Mouse (Mus musculus) left cerebral cortex, postnatal 25 days (tissue): ENCODE measurements around the gene Bag6. TPM values are rescaled to one million over a fixed set of nuclear protein-coding genes. Genes with fewer than 3 reads are reported as not detected.
"Not testable (repeated sequence)": the region's sequence is repeated elsewhere in the genome, so short reads cannot be mapped to it uniquely, and the experiment has no call there.

Experiments used
- DNase-seq, 2 experiments: peaks; one replicate each; pipeline ENCODE4 v3.0.0; 2022; ENCODE audit warnings: low spot score in 2 of 2, mixed read lengths in 1 of 2
- intact Hi-C: fragments of 180-260 bp; cut with DNase I; formaldehyde crosslinking; loops from one replicate; pipeline ENCODE4 v1.15.1; 2025
- total RNA-seq, 2 experiments: library from RNA; stranded (reverse); gene quantifications; 2 replicates each; pipeline ENCODE4 v1.2.3; 2021

Bag6 gene
- total RNA-seq, 2 experiments from 2014 or later = 286 to 292 TPM

GRCm38 (mm10) chr17:35106522-35106921 is 28.5 kb upstream of the Bag6 start:
- intact Hi-C loops = loop anchor here (1.0 kb wide), 1 partner anchor 85 kb away; no protein-coding TSS in a partner anchor
- DNase-seq = no peak

- DNase-seq = no peak
- intact Hi-C loops = no loop called here
Measured at GRCm38 (mm10) chr17:35108097-35108496, 26.9 kb upstream of the Bag6 start, which contains the start of gene Ly6g5c. TSS of gene Ly6g5c (plus strand) at chr17:35108279.

- intact Hi-C loops = no loop called here
- DNase-seq = no peak
Measured at GRCm38 (mm10) chr17:35111774-35112173, 23.2 kb upstream of the Bag6 start.

- intact Hi-C loops = no loop called here
- no peak for DNase-seq
Measured at GRCm38 (mm10) chr17:35115046-35116019, 19.6 kb upstream of the Bag6 start, which contains the start of gene Ly6g5b. TSS of gene Ly6g5b (minus strand) at chr17:35115428.

- intact Hi-C loops = loop anchor here (1.0 to 5.0 kb wide), 2 partner anchors 116 to 223 kb away; partner anchors contain the start of genes C2 and Ehmt2
- DNase-seq = peak in 1 of 2 experiments; percentile 31
Measured at GRCm38 (mm10) chr17:35120745-35121142, 14.2 kb upstream of the Bag6 start.

GRCm38 (mm10) chr17:35121143-35121799 is 13.7 kb upstream of the Bag6 start, which contains the start of gene Gpank1:
TSS of gene Gpank1 (plus strand) at chr17:35121455.
- peak; percentile 97 to 100 for DNase-seq
- intact Hi-C loops = loop anchor here (1.0 to 5.0 kb wide), 2 partner anchors 115 to 224 kb away; partner anchors contain the start of genes C2 and Ehmt2

- intact Hi-C loops = loop anchor here (1.0 to 5.0 kb wide), 2 partner anchors 114 to 225 kb away; partner anchors contain the start of genes C2 and Ehmt2
- peak; percentile 77 to 81 for DNase-seq
Measured at GRCm38 (mm10) chr17:35121871-35122303, 13.1 kb upstream of the Bag6 start, which contains the start of gene Csnk2b. TSS of gene Csnk2b (minus strand) at chr17:35122053.

GRCm38 (mm10) chr17:35123287-35123686 is 11.7 kb upstream of the Bag6 start:
- DNase-seq = not testable (repeated sequence)
- intact Hi-C loops = loop anchor here (5.0 kb wide), 1 partner anchor 226 kb away; the partner anchor contains the start of genes C2 and Ehmt2

- intact Hi-C loops = loop anchor here (5.0 kb wide), 1 partner anchor 227 kb away; the partner anchor contains the start of genes C2 and Ehmt2
- not testable (repeated sequence) for DNase-seq
Measured at GRCm38 (mm10) chr17:35124261-35124896, 10.6 kb upstream of the Bag6 start.

- DNase-seq = no peak
- intact Hi-C loops = no loop called here
Measured at GRCm38 (mm10) chr17:35125081-35125480, 9.9 kb upstream of the Bag6 start.

GRCm38 (mm10) chr17:35125578-35125977 is 9.4 kb upstream of the Bag6 start:
- peak in 1 of 2 experiments; percentile 28 for DNase-seq
- intact Hi-C loops = no loop called here

- intact Hi-C loops = no loop called here
- peak; percentile 74 to 80 for DNase-seq
Measured at GRCm38 (mm10) chr17:35126206-35126611, 8.8 kb upstream of the Bag6 start, which contains the start of gene D17H6S53E. TSS of gene D17H6S53E (plus strand) at chr17:35126373.

GRCm38 (mm10) chr17:35127017-35127416 is 8.0 kb upstream of the Bag6 start:
- intact Hi-C loops = no loop called here
- DNase-seq = no peak

GRCm38 (mm10) chr17:35128996-35129395 is 6.0 kb upstream of the Bag6 start:
- intact Hi-C loops = no loop called here
- no peak for DNase-seq

GRCm38 (mm10) chr17:35131038-35131437 is 3.9 kb upstream of the Bag6 start:
- no peak for DNase-seq
- intact Hi-C loops = no loop called here

GRCm38 (mm10) chr17:35131500-35132173 is 3.3 kb upstream of the Bag6 start, which contains the start of gene Apom:
TSS of gene Apom (minus strand) at chr17:35132050.
- no peak for DNase-seq
- intact Hi-C loops = no loop called here

GRCm38 (mm10) chr17:35132174-35132560 is 2.8 kb upstream of the Bag6 start:
- intact Hi-C loops = no loop called here
- DNase-seq = no peak

GRCm38 (mm10) chr17:35133517-35133916 is 1.5 kb upstream of the Bag6 start:
- intact Hi-C loops = no loop called here

More at GRCm38 (mm10) chr17:35133517-35133916, 1.5 kb upstream of the Bag6 start:
- no peak for DNase-seq
